Mouse (Mus musculus): Measurements from ENCODE around the gene Rnf144b.

- TF ChIP-seq POLR2A (IDR thresholded peaks at IDR 0.05; ENCODE audit: extremely low read depth, insufficient read depth, low read length), result no peak
- no peak for TF ChIP-seq CTCF (IDR thresholded peaks at IDR 0.05; ENCODE audit: extremely low read depth, insufficient read depth, low read length)
Measured at GRCm38 (mm10) chr13:47244771-47245170, 122.3 kb downstream of the Rnf144b start.
